Mouse (Mus musculus): ENCODE data around the gene Lhx2.

Gene Lhx2

DNA sequence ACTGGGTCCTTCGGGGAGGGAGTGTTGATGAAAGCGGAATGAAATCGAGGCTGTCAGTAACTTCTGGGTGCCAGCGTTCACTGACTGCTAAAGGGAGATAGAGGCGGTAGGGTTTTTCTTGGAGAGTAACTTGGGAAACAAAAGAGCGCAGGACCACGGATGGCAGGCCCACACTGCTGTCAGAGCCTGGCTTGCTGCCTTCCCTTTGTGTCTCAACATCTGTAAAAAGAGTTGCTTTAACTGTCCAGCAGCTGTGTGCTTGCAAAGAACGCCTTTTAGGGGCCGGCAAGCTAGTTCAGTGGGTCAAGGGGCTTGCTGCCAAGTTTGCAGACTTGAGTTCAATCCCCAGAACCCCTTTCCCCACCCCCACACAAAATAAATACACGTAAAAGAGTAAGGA is 20.1 kb downstream of the Lhx2 start:
- DNase-seq (ENCODE audit: low spot score in 2 of 2) = no peak

DNA sequence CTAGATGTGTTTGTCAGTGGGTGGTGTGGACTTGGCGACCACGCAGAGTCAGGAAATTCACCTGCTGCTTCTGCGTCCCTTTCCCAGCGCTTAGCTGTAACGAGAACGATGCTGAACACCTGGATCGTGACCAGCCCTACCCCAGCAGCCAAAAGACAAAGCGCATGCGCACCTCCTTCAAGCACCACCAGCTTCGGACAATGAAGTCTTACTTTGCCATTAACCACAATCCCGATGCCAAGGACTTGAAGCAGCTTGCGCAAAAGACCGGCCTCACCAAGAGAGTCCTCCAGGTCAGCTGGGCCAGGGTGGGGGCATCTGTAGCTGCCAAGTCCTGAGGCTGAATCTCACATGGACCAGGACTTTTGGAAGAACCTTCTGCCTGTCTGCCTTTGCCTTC is 20.7 kb downstream of the Lhx2 start:
- no peak for DNase-seq (ENCODE audit: low spot score in 2 of 2)

DNA sequence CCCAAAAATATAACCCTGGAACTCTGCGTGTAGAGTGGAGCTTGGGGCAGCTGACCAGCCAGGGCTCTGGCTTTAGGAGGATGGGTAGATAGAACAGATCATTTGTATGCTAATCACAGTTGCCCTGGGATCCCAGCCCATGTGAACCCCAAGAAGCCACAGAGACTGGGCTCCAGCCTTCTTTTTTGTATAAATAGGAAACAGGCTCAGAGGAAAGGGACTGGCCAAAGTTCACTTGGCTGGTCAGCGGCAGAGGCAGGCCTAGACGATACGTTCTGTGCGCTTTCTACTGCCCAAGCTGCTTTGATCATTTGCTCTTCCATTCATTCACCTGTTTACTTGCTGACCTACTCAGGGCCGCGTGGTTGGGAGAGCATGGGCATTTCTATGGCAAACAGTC is 27.1 kb downstream of the Lhx2 start:
- DNase-seq (ENCODE audit: low spot score in 2 of 2) = no peak

DNA sequence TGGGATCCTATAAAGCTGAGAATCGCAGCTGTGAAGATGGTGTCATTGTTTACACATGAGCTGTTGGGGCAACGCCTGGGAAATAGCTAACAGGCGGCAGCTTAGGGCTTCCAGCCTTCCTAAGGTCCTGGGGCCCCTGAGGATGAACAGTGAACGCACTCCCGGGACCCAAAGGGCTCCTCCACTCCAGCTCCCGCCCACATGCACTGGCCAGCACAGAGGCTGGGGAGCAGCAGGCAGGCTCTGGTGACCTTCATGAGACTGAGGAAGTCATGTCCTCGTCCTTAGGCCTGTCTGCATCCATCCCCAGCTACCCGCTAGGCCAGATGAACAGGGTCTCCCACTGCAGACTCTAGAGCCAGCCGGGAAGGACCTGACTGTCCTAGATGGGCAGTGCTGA is 27.9 kb downstream of the Lhx2 start:
- no peak for DNase-seq (ENCODE audit: low spot score in 2 of 2)

DNA sequence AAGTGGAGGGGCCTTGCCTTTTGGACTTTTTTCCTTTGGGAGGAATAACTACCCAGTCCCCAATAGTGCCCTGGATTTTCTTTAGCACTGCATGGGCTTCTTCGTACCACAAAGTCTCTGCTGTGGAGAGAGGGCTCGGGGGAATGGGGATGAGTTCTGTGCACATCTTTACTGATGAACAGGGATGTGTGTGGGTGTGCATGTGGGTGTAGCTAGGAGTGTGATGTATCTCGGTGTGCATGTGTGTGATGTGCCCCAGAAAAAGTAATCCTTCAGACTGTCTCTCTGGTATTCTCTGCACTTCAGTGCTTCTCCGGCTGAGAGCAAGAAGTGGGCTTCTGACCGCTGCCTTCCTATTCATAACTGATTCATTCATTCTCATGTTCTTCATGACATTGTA is 28.8 kb downstream of the Lhx2 start:
- no peak for DNase-seq (ENCODE audit: low spot score in 2 of 2)

DNA sequence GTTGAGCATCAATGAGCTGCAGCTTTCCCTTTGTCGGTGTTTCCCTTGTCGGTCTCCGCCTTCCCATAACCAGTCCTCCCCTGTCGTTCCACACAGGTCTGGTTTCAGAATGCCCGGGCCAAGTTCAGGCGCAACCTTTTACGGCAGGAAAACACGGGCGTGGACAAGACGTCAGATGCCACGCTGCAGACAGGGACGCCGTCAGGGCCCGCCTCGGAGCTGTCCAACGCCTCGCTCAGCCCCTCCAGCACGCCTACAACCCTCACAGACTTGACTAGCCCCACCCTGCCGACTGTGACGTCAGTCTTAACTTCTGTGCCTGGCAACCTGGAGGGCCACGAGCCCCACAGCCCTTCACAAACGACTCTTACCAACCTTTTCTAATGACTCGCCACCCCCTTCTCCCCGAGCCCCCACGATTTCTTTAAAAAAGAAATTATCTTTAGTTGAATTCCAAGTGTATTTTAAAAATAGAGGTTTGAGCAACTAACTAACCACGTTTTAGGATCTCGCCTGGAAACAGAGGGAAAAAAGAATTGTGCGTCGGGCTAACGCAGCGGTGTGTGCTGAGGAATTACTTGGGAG is 29.8 kb downstream of the Lhx2 start:
- no peak for DNase-seq (ENCODE audit: low spot score in 2 of 2)

DNA sequence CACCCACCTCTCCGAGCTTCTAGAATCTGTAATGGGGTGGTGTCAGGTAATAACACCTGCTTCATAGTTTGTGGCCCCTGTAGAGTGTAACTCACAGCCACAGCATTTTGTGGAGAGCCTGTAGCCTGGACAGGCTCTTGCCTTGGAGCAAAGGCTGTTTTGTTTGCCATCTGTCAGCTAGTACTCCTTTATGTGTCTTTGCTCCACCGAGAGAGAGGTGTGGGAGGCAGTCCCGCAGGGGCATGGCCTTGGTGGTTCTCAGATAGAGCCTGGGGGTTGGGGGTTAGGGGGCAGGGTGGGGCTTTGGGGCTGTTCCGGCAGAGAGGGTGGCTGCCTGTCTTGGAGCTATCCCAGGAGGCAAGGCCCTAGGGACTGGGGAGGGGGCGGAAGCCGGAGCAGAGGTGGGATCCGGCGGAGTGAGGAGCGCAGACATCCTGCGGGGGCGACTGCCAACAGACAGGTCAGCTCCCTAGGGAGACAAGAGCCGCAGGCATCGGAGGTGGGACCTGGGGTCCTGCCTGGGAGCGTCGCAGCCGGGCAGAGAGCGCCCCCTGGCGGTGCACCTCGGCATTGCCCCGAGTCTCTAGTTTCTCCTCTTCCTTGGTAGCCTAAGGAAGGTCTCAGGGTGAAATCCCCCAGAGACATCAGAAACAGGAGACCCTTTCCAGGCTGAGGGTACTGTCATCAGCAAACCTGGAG is 36.7 kb downstream of the Lhx2 start:
- DNase-seq (ENCODE audit: low spot score in 2 of 2) = no peak

DNA sequence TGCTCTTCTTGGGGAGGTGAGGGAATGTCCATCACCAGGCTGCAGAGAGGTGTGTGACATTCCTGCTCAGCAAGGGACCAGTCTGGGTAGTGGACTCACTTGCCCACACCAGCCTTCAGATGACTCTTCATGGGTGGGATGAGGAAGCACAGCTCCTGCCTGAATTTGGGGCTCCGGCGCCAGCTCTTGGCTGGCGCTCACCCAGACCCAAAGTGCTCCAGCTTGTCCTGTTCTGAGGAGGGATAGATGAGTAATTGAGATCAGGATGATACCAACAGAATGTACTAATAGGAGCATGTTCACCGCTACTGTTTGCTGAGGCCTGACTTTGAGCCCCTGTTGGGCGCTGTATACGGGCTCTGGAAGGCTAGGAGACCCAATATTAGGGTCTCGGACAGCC is 38.2 kb downstream of the Lhx2 start:
- DNase-seq (ENCODE audit: low spot score in 2 of 2) = no peak

DNA sequence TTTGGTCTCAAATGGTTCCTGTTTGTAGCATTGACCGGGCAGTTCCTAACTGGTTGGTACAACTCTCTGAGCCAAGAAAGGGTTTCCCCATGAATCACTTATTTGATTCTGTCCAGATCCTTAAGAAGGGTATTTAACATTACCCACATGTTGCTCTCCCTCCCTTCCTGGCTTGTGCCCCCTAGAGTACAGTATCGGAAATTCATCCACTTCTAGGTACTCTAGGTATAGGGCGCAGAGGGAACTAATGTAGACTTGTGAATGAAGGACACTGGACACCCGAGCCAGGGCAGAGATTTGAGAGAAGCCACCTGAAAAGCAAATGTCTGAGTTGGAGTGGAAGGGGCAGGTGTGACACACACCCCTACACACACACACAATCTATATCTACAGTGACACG is 39.3 kb downstream of the Lhx2 start:
- no peak for DNase-seq (ENCODE audit: low spot score in 2 of 2)

DNA sequence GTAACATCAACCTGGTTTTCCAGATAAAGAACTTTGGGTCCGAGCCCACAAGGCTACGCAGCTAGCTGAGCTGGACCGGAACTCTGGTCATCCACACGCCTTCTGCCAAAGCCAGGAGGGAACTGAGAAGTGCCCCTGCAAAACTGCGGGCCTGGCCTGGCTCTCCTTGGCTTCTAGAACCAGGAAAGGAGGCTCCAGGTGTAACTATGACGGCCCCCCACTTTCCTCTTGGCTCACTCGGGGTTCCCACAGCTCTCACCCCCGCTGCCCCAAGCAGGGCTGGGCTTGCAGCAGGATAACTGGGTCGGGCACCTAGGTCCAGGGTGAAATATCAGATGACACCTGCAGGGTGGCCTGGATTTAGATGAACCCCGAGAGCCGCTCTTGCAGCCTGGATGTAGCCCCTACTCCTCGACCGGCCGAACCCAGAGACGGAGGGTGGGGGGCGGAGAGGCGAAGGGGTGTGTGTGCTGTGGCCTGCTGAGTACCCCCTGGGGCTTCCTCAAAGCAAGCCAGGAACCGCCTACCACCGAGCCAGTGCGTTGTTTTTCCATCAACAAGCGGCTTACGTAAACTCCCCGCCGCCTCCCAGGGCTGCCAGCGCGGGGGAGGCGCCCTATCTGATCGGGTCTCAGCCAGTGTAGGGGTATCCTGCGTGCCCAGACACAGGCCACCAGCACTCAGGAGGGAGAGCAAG is 39.9 kb downstream of the Lhx2 start:
- DNase-seq (ENCODE audit: low spot score in 2 of 2) = no peak

DNA sequence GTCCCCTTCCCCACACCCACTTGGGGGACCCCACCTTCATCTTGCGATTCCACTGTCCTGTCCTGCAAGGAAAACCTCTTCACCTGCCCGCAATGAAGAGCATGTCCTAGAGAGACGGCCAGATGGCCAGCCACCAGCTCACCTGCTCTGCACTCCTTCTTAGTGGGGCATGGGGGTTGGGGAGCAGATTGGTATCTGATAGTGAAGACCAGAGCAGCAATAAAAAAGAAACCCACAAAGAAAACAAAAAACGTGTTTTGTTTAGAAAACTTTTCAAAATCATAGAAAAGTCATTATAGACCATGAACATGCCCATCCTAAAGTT is 40.4 kb downstream of the Lhx2 start:
- DNase-seq (ENCODE audit: low spot score in 2 of 2) = no peak

DNA sequence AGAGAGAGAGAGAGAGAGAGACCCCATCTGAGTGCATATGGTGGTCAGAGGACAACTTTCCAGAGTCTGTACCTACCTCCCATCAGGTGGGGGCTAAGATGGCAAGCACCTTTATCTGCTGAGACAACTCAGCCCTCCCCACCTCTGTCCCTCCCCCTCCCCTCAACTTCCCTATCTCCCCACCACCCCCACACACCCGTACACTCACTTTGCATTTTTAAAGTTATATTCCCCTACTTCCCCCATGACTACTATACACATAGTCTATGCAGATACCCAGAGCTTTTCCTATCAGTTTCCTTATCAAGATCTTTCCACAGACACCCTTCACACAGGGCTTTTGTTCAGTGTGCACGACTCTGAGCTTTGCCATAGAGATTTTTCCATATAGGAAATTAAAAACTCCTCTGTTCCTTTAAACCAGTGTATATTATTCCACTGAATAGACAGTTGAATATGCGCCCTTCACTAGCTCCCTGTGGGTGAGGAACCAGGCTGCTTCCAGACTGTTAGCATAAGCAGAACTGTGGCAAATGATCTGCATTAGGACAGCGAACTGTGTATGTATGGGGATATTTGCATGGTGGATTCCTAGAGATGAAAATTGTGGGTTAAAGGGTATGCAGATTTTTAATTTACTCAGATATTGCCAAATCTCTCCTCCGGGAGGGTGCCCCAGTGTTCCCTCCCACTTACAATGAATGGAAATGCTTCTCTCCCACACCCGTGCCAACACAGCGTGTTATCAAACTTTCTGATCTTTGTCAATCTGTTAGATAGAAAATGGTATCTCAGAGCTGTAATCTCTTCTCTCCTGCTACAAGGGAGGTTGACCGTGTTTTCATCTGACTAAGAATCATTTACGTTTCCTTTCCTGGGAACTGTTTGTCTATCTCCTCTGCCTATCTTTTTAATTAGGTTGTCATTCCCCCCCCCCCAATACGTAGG is 41.3 kb downstream of the Lhx2 start:
- no peak for DNase-seq (ENCODE audit: low spot score in 2 of 2)

DNA sequence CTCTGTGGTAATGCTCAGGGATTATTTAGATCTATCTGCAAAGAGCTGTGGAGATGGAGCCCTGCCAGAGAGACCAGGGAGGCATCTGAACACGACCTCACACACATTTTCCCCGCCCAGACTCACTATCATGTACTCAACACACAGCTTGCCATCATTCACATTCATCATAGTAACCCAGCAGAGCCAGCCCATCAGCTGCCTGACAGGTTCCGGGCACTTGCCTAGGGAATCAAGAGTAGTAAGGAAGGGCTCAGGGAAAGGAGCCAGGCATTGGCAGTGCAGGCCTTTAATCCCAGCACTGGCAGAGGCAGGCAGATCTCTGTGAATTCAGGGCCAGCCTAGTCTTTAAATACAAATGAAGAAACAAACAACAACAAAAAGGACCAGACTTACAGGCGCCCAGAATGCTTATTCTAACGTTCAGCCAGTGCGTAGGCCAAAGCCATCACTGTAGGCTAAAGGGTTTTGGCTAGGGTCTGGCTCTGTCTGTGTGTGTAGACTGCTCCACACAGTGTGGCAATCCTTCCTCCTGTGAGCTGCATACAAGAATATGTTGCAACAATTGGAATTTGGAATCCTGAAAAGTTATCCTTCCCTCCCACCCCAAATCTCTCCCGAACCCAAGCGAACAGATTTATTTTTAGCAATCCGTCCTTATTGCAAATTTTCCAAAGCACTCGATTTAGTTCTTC is 48.6 kb downstream of the Lhx2 start:
- DNase-seq (ENCODE audit: low spot score in 2 of 2) = no peak

DNA sequence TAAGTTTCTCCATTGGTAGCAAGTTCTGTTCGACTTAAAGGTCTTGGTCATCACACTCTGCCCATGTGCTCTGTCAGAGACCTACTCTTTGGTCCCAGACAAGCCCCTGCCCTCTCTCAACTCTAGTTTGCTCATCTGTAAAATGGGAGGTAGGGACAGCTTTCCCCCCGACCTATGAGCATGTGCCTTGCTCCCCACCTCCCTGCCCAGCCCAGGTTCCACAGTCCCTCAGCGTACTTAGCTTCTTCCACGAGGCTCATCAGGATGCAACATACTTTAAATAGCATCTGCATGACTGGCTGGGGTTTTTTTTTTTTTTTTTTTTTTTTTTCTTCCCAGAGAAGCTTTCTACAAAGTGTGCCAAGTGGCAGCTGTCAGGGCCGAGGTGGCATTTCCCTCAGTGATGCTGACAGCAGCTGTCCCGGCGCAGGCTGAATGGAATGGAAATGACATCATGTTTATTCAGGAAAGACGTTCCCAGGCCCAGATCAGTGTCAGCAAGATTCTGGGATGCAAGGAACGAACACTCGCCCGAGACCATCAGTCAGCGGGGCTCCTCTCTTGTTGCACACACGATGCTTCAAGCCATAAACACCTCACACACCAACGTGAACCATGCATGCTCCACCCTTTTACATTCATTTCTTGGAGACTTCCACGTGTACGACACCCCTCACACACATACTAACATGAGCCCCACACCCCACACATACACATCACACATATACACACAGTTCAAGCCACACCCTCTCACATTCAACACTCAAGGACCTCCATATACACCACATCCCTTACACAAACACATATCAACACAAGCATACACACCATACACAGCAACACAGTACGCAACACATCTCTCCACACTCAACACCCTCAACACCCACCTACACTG is 56.1 kb downstream of the Lhx2 start:
- no peak for DNase-seq (ENCODE audit: low spot score in 2 of 2)

DNA sequence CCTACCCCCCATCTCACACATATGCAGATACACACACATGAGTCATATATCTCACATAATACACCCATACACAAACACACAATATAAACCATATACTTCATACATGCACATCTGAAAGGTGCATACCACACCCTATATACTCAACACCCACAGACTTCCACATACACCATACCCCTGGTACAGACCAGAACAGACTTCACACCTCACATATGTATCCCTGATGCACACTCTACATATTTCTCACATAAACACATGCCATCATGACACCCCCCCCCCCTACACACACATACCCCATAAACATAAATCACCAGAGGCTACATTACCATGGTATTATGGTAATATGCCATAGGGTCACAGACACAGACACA is 56.8 kb downstream of the Lhx2 start:
- DNase-seq (ENCODE audit: low spot score in 2 of 2) = no peak

DNA sequence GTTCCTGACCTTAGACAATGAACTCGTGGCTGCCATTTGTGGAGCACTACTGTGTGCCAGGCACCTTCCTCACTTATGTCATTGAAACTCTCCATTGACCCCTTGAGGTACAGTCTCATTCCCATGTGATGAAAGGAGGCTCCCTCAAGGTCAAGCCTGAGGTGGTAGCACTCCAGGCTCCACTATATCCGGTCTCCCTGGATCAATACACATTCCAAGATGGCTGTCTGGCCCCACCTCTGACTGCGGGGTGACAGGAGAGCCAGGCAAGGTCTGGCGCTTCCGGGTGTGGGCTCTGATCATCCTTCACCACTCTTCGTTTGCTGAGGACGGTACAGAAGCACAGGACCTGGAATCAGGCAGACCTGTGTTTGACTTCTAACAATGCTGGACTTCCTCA is 58.2 kb downstream of the Lhx2 start:
- DNase-seq (ENCODE audit: low spot score in 2 of 2) = no peak

DNA sequence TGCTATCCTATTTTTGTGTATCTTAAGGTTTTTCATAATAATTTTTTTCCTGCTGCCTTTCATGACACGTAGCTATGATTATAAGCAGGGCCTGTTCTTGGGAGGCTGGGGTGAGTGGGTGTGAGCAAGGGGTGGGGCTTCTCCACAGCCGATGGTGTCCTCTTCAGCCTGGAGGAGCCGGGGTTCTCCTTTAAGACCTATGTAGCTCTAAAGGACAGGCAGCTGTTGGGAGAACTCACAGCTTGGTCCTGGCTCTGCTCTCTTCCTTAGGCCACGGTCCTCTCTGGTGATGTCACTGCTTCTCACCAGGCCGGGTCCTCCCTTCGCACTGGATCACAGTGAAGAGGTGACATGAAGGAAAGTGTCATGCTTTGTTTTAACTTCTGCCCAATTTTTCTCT is 58.8 kb downstream of the Lhx2 start:
- no peak for DNase-seq (ENCODE audit: low spot score in 2 of 2)

DNA sequence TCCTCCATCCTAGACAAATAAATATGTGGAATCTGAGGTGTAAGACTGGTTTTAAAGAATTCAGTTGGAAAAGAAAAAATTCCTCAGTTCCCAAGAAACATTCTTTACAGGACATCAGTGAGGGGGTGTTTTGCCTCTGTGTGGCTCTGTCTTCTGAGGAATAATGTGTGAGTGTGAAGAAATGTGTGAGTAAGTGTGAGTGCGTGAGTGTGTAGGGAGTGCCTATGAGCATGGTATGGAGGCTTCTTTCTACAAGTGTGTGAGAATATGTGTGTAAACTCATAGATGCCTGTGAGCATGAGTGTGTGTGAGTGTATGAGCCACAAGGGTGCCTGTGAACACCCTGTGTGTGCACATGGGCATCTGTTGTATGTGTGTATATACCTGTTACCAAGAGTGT is 63.5 kb downstream of the Lhx2 start:
- no peak for DNase-seq (ENCODE audit: low spot score in 2 of 2)

DNA sequence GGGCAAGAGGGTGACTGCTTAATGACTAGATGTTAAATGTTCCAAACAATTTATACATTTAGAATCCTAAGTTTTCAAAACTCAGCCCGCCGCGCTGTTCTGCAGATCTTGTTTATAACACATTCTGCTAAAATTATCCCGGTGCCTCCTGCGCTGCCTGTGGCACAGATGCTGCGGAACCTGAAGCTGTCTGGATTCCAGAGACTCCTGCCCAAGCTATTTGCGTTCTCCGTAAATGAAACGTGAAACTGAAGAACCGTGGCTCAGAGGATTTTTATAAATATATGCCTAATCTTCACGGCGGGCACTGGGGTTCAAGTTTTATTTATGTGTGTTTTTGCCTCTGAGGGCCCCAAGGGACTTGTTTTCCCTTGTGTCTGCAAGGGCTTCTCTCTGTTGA is 64.2 kb downstream of the Lhx2 start:
- no peak for DNase-seq (ENCODE audit: low spot score in 2 of 2)

DNA sequence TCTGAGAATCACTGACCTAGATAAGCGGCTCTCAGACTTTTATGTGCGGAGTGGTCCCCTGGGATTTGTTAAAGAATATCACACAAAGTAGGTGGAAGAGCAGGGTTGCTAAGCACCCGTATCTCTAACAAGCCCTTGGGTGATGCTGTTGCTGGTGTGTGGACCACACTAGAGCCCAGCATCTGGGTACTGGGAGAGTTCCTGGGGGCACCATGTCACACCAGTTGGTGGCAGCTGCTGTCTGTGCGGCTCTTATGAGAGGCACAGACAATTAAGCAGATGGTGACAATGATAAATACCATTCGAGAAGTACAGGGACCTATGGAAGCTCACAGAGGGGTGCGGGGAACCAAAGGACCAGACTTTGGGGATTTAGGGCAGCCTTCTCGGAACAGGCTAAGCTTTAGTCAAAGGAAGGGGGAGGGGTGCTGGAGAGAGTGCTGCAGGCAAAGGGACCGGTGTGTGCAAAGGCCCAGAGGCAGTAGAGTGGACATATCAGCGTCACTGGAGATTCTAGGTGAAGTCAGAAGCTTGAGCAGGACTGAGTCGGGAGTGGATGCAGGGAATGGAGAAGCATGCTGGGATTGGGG is 65.0 kb downstream of the Lhx2 start:
- DNase-seq (ENCODE audit: low spot score in 2 of 2) = no peak

DNA sequence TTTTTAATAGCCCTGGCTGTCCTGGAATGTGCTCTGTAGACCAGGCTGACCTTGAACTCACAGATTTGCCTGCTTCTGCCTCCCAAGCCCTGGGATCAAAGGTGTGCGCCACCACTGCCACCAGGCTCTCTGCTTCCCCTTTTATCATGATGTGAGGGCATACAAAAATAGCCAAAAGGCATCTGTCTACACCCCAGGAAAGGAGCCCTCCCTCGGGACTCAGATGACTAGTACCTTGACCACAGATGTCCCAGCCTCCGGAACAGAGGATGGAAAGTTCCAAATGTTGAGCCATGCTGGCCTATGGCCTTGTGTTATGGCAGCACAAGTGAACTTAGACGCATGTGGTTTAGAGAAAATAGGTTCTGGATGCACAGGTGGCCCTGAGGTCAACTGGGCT is 66.3 kb downstream of the Lhx2 start:
- no peak for DNase-seq (ENCODE audit: low spot score in 2 of 2)
